Mouse (Mus musculus): Measurements from ENCODE around the gene Itga8. TPM values are rescaled to one million over a fixed set of nuclear protein-coding genes. Genes with fewer than 3 reads are reported as not detected.

The Itga8 gene
- polyA plus RNA-seq, 1 experiment, result 0.77 TPM

- WGBS, result 32% methylated on average over 8 of the region's 8 CpGs
- H3K27me3 ChIP-seq (ENCODE audit: control insufficient read depth, insufficient read depth, low read length), result no peaks in the 10 kb centered on the region; the same call in 1 of the 2 replicates
- H3K27ac ChIP-seq (ENCODE audit: insufficient read depth, low read length), result no peak overlapping the region
- no peaks in the 10 kb centered on the region for H3K4me1 ChIP-seq (ENCODE audit: control insufficient read depth, insufficient read depth, low read length)
- DNase-seq, result no peak
- no peak overlapping the region for H3K4me3 ChIP-seq (replicated peaks; ENCODE audit: insufficient read depth, low read depth, low read length)
- no peak for TF ChIP-seq POLR2A (IDR thresholded peaks at IDR 0.05; ENCODE audit: borderline replicate concordance, insufficient read depth, low read length)
- no peak for TF ChIP-seq CTCF (IDR thresholded peaks at IDR 0.05; ENCODE audit: borderline replicate concordance, insufficient read depth, low read depth, low read length)
These were observed 8.3 kb downstream of the Itga8 start for GRCm38 (mm10) chr2:12293458-12293857.

- no peak overlapping the region for H3K27ac ChIP-seq (ENCODE audit: insufficient read depth, low read length)
- WGBS, result 37% methylated on average over 8 of the region's 8 CpGs
- DNase-seq, result peak in 1 of 2 experiments; percentile 14
- TF ChIP-seq POLR2A (IDR thresholded peaks at IDR 0.05; ENCODE audit: borderline replicate concordance, insufficient read depth, low read length), result no peak
- no peak for TF ChIP-seq CTCF (IDR thresholded peaks at IDR 0.05; ENCODE audit: borderline replicate concordance, insufficient read depth, low read depth, low read length)
- H3K4me3 ChIP-seq (replicated peaks; ENCODE audit: insufficient read depth, low read depth, low read length), result no peak overlapping the region
- H3K27me3 ChIP-seq (ENCODE audit: control insufficient read depth, insufficient read depth, low read length), result no peaks in the 10 kb centered on the region; the same call in 1 of the 2 replicates
- H3K4me1 ChIP-seq (ENCODE audit: control insufficient read depth, insufficient read depth, low read length), result no peaks in the 10 kb centered on the region
These were observed 9.5 kb downstream of the Itga8 start for GRCm38 (mm10) chr2:12292023-12292820.

- H3K27me3 ChIP-seq (ENCODE audit: control insufficient read depth, insufficient read depth, low read length), result no peaks in the 10 kb centered on the region; the same call in 1 of the 2 replicates
- DNase-seq, result no peak
- H3K27ac ChIP-seq (ENCODE audit: insufficient read depth, low read length), result no peak overlapping the region
- H3K4me1 ChIP-seq (ENCODE audit: control insufficient read depth, insufficient read depth, low read length), result no peaks in the 10 kb centered on the region
- H3K4me3 ChIP-seq (replicated peaks; ENCODE audit: insufficient read depth, low read depth, low read length), result no peak overlapping the region
- 73% methylated on average over 3 of the region's 3 CpGs for WGBS
- TF ChIP-seq POLR2A (IDR thresholded peaks at IDR 0.05; ENCODE audit: borderline replicate concordance, insufficient read depth, low read length), result no peak
- TF ChIP-seq CTCF (IDR thresholded peaks at IDR 0.05; ENCODE audit: borderline replicate concordance, insufficient read depth, low read depth, low read length), result no peak
These were observed 11.5 kb downstream of the Itga8 start for GRCm38 (mm10) chr2:12290235-12290634.

GRCm38 (mm10) chr2:12287831-12288230, 13.9 kb downstream of the Itga8 start:
- 96% methylated on average over 3 of the region's 3 CpGs for WGBS
- Histone ChIP-seq H3K27ac (ENCODE audit: insufficient read depth, low read length) (no peak overlapping the region), H3K4me3 (replicated peaks; ENCODE audit: insufficient read depth, low read depth, low read length) (no peak overlapping the region), H3K4me1 (ENCODE audit: control insufficient read depth, insufficient read depth, low read length) (no peaks in the 10 kb centered on the region), H3K27me3 (ENCODE audit: control insufficient read depth, insufficient read depth, low read length) (no peaks in the 10 kb centered on the region; the same call in 1 of the 2 replicates)
- TF ChIP-seq POLR2A (IDR thresholded peaks at IDR 0.05; ENCODE audit: borderline replicate concordance, insufficient read depth, low read length), result no peak
- no peak for TF ChIP-seq CTCF (IDR thresholded peaks at IDR 0.05; ENCODE audit: borderline replicate concordance, insufficient read depth, low read depth, low read length)
- no peak for DNase-seq

GRCm38 (mm10) chr2:12280664-12281063, 21.1 kb downstream of the Itga8 start:
- DNase-seq, result no peak
- H3K4me3 ChIP-seq (replicated peaks; ENCODE audit: insufficient read depth, low read depth, low read length), result no peak overlapping the region
- 46% methylated on average over 1 of the region's 1 CpGs for WGBS
- H3K4me1 ChIP-seq (ENCODE audit: control insufficient read depth, insufficient read depth, low read length), result no peaks in the 10 kb centered on the region
- TF ChIP-seq POLR2A (IDR thresholded peaks at IDR 0.05; ENCODE audit: borderline replicate concordance, insufficient read depth, low read length) (no peak), CTCF (IDR thresholded peaks at IDR 0.05; ENCODE audit: borderline replicate concordance, insufficient read depth, low read depth, low read length) (no peak)
- no peaks in the 10 kb centered on the region for H3K27me3 ChIP-seq (ENCODE audit: control insufficient read depth, insufficient read depth, low read length)
- no peak overlapping the region for H3K27ac ChIP-seq (ENCODE audit: insufficient read depth, low read length)

DNA sequence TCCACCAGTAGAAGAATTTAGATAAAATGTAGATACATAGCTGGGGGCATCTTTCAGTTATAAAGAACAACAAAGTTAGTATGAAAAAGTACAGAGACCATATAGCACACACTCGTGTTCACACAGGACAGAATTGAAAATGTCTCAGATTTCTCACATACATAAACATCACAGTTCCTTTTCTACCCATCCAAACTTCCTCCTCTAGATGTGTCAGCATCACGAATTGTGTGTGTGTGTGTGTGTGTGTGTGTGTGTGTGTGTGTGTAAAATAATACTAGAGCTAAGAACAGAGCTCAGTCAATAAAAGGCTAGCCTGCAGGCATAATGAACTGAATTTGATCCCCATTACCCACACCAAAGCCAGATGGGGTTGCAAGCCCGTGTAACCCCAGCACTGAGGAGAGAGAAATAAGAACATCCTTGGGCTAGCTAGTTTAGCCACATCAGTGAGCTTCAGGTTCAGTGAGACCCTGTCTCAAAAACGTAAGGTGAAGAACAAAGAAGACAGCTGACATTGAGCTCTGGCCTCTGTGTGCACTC, 22.6 kb downstream of the Itga8 start:
- Histone ChIP-seq H3K4me3 (replicated peaks; ENCODE audit: insufficient read depth, low read depth, low read length) (no peak overlapping the region), H3K27me3 (ENCODE audit: control insufficient read depth, insufficient read depth, low read length) (no peaks in the 10 kb centered on the region), H3K27ac (ENCODE audit: insufficient read depth, low read length) (no peak overlapping the region), H3K4me1 (ENCODE audit: control insufficient read depth, insufficient read depth, low read length) (no peaks in the 10 kb centered on the region)
- TF ChIP-seq POLR2A (IDR thresholded peaks at IDR 0.05; ENCODE audit: borderline replicate concordance, insufficient read depth, low read length) (no peak), CTCF (IDR thresholded peaks at IDR 0.05; ENCODE audit: borderline replicate concordance, insufficient read depth, low read depth, low read length) (no peak)
- WGBS, result 69% methylated on average over 4 of the region's 4 CpGs
- DNase-seq, result no peak

DNA sequence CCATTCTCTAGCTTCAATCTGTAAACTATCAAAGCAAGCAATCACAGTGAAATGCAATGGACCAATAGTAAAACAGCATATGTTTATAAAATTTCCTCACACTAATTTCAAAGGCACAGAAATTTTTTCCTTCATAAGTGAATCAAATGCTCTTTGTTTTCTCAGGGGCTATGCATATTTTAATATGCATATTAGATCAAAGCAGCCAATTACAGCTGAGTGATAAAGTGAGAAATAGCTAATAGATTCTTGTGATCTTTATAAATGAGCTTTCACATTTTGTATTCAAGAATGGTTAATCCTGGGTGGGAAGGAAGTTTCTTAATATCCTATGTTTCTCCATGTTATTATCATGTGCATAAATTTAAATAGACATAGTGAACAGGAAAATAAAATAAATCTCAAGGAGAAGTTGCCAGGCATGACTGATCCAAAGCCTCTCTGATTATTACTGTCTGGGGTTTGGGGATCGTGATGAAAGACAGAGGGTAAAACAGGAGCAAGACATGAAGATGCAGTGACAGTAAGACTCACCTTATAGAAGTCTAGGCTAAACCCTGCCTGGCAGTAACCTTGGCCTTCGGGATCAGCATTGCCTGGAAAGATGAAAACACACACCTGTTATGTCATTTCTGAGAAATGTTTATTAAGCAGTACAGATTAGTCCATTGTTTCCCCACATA, 44.9 kb downstream of the Itga8 start:
- H3K27ac ChIP-seq (ENCODE audit: insufficient read depth, low read length), result no peak overlapping the region
- TF ChIP-seq CTCF (IDR thresholded peaks at IDR 0.05; ENCODE audit: borderline replicate concordance, insufficient read depth, low read depth, low read length), result no peak
- no peak for TF ChIP-seq POLR2A (IDR thresholded peaks at IDR 0.05; ENCODE audit: borderline replicate concordance, insufficient read depth, low read length)
- no peak for DNase-seq
- H3K27me3 ChIP-seq (ENCODE audit: control insufficient read depth, insufficient read depth, low read length), result no peaks in the 10 kb centered on the region
- no peak overlapping the region for H3K4me3 ChIP-seq (replicated peaks; ENCODE audit: insufficient read depth, low read depth, low read length)
- H3K4me1 ChIP-seq (ENCODE audit: control insufficient read depth, insufficient read depth, low read length), result no peaks in the 10 kb centered on the region
- 74% methylated on average over 2 of the region's 2 CpGs for WGBS

All from cerebellum, adult 2 months (tissue).